Mouse (Mus musculus): ENCODE measurements at regions not wholly inside any gene's neighbourhood (a gene's known extent, or its start where the extent isn't known, plus 50 kb on each side); places are given as distances from the start of the nearest gene placed in this dataset.

DNA sequence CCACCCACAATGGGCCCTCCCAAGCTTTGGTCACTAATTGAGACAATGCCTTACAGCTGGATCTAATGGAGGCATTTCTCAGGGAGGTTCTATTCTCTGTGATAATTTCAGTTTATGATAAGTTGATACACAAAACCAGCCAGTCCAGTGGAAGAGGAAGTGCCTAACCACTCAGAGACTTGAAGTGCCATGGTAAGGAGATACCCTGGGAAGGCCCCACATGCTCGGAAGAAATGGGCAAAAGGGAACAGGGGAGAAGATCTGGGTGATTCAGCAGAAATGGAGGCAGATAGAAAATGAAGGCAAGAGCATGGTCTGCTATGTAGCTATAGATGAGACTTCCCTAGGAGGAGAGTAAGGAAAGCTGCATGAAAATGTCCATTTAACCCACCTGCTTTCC, 856.0 kb upstream of the Cdh10 start:
- TF ChIP-seq GATA2 (IDR thresholded peaks at IDR 0.05; ENCODE audit: borderline replicate concordance, low read depth, low read length) (no peak), CTCF (IDR thresholded peaks at IDR 0.05; ENCODE audit: low read depth, low read length) (no peak)
